Mouse (Mus musculus): ENCODE data around the gene Axin2. TPM values are rescaled to one million over a fixed set of nuclear protein-coding genes. Genes with fewer than 3 reads are reported as not detected.

Axin2 gene
- 26.5 and 97.8 TPM in 2 replicates for polyA plus RNA-seq (2012; ENCODE audit: low replicate concordance)

DNA sequence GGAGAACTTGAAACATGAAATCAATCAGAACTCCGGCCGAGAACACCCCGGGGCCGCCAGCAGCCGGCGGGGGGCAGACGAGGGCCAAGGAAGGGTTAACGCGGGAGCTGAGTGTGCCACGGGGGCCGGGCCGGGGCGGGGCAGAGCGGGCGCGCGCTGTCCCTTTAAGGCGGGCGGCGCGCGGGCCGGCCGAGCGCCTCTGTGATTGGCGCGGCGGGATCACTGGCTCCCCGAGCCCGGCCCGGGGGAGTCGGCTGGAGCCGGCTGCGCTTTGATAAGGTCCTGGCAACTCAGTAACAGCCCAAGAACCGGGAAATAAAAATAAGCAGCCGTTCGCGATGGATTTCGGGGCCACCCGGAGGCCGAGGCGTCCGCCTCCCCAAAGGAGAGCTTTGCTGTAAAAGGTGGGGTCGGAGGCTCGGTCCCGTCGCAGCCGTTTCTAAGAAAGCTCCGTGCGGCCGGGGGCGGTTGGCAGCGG is at the start of gene Axin2:
Gene Axin2, plus strand, starts transcription at position 192 of the 478 bp plus-strand sequence.

Other genes with a start within 250 kb of the Axin2 start
- gene E030025P04Rik, start 224.0 kb downstream of the Axin2 start, polyA plus RNA-seq (2012; ENCODE audit: low replicate concordance): not detected in 2 replicates